Mouse (Mus musculus) hindbrain, embryonic 16.5 days (tissue): ENCODE results near the gene Map1b. TPM values are rescaled to one million over a fixed set of nuclear protein-coding genes. Genes with fewer than 3 reads are reported as not detected.

Experiments used
- ATAC-seq: fragments of 200-750 bp; cut with Nextera tagmentation; 2 replicates; pipeline ENCODE4 v1.8.0; 2017; ENCODE audit warnings: moderate TSS enrichment, moderate library complexity
- H3K27ac ChIP-seq: fragments of 300-500 bp; sonication (generic); 2 replicates; pipeline ENCODE4 v1.5.1; 2014; ENCODE audit warnings: low read depth, mild to moderate bottlenecking, control low read depth, low read length, moderate library complexity
- H3K27me3 ChIP-seq: fragments of 300-500 bp; sonication (generic); replicated peaks from 2 replicates; pipeline ENCODE4 v1.6.1; 2014; ENCODE audit warnings: low read length; ENCODE audit not compliant: control insufficient read depth, insufficient read depth
- H3K36me3 ChIP-seq: fragments of 300-500 bp; sonication (generic); 2 replicates; pipeline ENCODE4 v1.6.1; 2014; ENCODE audit warnings: mild to moderate bottlenecking, low read length, moderate library complexity, mixed read lengths; ENCODE audit not compliant: control insufficient read depth, insufficient read depth
- H3K4me1 ChIP-seq: fragments of 300-500 bp; sonication (generic); 2 replicates; pipeline ENCODE4 v1.6.1; 2014; ENCODE audit warnings: low read depth, low read length; ENCODE audit not compliant: control insufficient read depth, insufficient read depth
- H3K4me2 ChIP-seq: fragments of 300-500 bp; sonication (generic); 2 replicates; pipeline ENCODE4 v1.6.1; 2014; ENCODE audit warnings: mild to moderate bottlenecking, low read length, control low read depth, moderate library complexity
- H3K4me3 ChIP-seq: fragments of 300-500 bp; sonication (generic); 2 replicates; pipeline ENCODE4 v1.5.1; 2014; ENCODE audit warnings: mild to moderate bottlenecking, low read length, control low read depth, moderate library complexity
- H3K9ac ChIP-seq: fragments of 300-500 bp; sonication (generic); 2 replicates; pipeline ENCODE4 v1.6.1; 2014; ENCODE audit warnings: low read depth, mild to moderate bottlenecking, control low read depth, low read length, moderate library complexity
- H3K9me3 ChIP-seq: fragments of 300-500 bp; sonication (generic); 2 replicates; pipeline ENCODE4 v1.6.1; 2014; ENCODE audit warnings: mild to moderate bottlenecking, low read length, moderate library complexity; ENCODE audit not compliant: control insufficient read depth
- WGBS: fragments of 180-500 bp; shearing (Covaris S2); extraction: QIAGEN DNeasy Blood & Tissue Kit; methylation state at CpG from one replicate; pipeline ENCODE4 v1.1.7; 2014; 5-methylcytosine and 5-hydroxymethylcytosine counted together
- polyA plus RNA-seq: library from polyadenylated mRNA; unstranded; fragments of >200 nt; fragmentation: Nextera tagmentation; extraction: Ambion mirVana; gene quantifications from 2 replicates; pipeline ENCODE4 v1.2.1, GENCODE M21; 2015

Gene Map1b
- polyA plus RNA-seq, 1 experiment from 2014 or later, result 2,195 TPM

DNA sequence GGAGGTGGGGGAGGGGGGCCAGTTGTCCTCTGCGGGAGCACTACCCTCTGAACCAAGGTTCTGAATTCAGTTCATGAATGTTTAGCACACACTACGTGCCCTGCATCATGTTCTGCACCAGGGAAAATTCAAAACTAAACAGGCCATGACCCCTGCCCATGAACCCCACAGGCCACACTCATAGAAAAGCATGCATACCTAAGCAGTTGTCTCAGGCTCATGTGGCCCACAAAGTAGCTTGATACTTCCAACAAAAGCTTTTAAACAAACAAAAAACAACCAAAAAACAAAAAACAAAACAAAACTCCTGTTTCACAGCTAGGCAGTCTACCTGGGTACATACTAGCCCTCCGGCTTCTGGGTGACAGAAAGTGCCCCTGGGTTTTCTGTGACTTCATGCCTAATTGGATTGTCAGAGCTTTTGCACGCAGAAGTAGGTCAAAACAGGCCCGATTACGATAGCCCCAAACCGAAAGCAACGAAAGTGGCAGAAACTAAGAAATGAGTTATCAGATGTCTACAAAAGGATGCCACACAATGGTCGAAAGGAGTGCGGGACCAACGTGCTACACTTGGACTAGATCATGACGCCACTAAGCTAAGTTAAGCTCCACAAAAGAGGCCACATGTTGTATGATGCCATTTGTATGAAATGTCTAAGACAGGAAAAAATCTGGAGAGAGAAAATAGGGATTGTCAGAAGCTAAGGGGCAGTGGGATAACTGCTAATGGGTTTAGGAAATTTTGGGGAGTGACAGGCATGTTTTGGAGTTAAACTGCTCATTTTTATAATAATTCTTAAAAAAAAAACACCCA is 73.7 kb downstream of the Map1b start:
- Histone ChIP-seq H3K4me3 (no peak overlapping the region), H3K4me2 (no peak overlapping the region; the same call in 1 of the 2 replicates), H3K36me3 (peaks cover 23% of the 10 kb centered on the region), H3K4me1 (peaks cover 51% of the 10 kb centered on the region), H3K9ac (no peak overlapping the region), H3K9me3 (no peaks in the 10 kb centered on the region), H3K27me3 (no peaks in the 10 kb centered on the region), H3K27ac (no peak overlapping the region)
- WGBS, result 21% methylated on average over 12 of the region's 12 CpGs
- ATAC-seq, result no peak

DNA sequence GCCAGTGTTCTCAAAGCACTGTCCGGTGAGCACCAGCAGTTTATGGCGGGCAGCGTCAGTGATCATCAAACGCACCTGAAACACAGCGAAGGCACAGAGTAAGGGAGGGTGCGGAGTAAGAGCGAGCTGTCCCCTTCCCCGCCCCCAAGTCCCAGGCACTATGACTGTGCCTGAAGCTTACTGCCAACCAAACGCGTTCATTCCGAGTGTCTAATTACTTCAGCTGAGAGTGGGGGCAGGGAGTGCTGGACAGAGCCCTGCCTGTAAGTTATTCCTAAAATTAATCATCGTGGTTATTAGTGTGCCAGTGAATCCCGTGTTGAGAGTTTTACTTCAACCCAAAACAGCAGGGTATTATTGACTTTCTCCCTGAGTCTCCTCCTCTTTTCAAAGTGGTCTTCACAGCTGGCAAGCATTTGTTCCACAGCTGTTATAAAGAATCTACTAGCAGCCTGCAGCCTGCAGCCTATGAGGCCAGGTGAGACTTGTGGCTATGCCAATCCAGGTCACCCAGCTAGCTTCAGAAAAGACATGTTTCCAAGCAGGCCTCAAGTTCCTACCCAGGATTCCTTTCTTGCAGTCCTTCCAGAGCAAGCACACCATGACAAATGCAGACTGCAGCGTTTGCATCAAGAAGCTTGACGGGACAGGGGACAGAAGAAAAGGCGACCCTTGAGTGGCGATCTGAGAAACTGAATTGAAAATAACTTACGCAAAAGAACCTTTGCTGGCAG is 74.5 kb downstream of the Map1b start:
- Histone ChIP-seq H3K9ac (no peak overlapping the region), H3K27me3 (no peaks in the 10 kb centered on the region), H3K36me3 (peaks cover 26% of the 10 kb centered on the region), H3K27ac (no peak overlapping the region), H3K9me3 (no peaks in the 10 kb centered on the region), H3K4me3 (no peak overlapping the region), H3K4me1 (peaks cover 43% of the 10 kb centered on the region), H3K4me2 (no peak overlapping the region)
- WGBS, result 33% methylated on average over 18 of the region's 18 CpGs
- ATAC-seq, result no peak

DNA sequence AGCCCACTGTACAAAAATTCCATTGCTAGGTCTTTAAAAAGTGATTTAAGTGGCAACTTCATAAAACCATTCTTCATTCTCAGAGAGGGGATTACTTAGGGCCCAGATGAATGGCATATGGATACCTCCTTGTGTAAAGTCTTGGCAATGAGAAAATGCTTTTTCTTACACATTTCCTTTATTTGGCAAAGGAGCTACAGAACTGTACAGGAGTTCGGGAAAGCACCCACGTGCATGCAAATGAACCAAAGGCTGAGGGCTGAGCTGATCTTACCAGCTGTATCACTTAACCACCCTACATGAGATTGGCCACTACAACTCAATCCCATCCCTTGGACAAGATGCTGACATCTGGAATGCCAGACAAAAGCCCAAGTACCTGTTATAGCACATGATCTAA is 76.1 kb downstream of the Map1b start:
- Histone ChIP-seq H3K9me3 (no peaks in the 10 kb centered on the region), H3K9ac (no peak overlapping the region), H3K27ac (no peak overlapping the region), H3K36me3 (peaks cover 31% of the 10 kb centered on the region), H3K4me3 (no peak overlapping the region), H3K4me1 (peaks cover 33% of the 10 kb centered on the region), H3K27me3 (no peaks in the 10 kb centered on the region), H3K4me2 (no peak overlapping the region)
- WGBS, result 88% methylated on average over 2 of the region's 2 CpGs
- ATAC-seq, result no peak

DNA sequence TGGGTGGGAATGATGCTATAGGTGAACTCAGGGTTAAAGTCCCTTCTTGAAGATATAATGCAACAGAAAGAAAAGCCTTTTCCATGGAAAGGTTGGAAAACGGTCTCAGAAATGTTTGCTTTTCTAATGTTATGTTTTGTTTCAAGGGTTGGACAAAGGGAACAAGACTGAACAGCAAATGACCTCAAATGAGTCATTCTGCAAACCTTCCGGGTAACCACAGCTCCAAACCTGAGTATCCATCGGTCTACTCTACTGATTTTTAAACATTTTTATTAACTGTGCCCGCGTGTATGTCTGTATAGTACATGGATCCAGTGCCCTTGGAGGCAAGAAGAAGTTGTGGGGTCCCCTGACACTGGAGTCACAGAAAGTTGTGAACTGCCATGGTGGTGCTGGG is 77.0 kb downstream of the Map1b start:
- Histone ChIP-seq H3K4me3 (no peak overlapping the region), H3K36me3 (peaks cover 38% of the 10 kb centered on the region), H3K9me3 (no peaks in the 10 kb centered on the region), H3K4me1 (peaks cover 25% of the 10 kb centered on the region), H3K4me2 (no peak overlapping the region), H3K9ac (no peak overlapping the region), H3K27me3 (no peaks in the 10 kb centered on the region), H3K27ac (no peak overlapping the region)
- WGBS, result 92% methylated on average over 5 of the region's 5 CpGs
- no peak for ATAC-seq

DNA sequence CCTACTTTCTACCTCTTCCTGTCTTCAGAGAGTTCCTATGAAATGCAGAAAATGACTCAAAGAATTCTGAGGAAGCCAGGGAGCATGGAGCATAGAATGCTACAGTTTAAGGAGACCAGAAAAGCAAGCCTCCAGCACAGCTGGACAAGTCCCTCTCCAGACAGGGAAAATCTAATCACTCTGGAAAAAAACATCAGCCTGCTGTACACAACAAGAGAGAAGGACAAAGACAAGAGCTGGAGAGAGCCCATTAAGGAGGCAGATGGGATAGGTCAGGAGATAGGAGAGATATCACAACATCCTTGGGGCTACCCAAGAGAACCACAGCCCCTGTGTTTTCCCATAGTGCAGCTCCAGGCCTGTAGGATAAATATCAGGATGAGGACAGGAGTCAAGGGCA is 79.3 kb downstream of the Map1b start:
- Histone ChIP-seq H3K9ac (no peak overlapping the region), H3K4me1 (peaks cover 3% of the 10 kb centered on the region), H3K4me3 (no peak overlapping the region), H3K36me3 (peaks cover 57% of the 10 kb centered on the region), H3K27me3 (no peaks in the 10 kb centered on the region), H3K4me2 (no peak overlapping the region), H3K27ac (no peak overlapping the region), H3K9me3 (no peaks in the 10 kb centered on the region)
- no peak for ATAC-seq

DNA sequence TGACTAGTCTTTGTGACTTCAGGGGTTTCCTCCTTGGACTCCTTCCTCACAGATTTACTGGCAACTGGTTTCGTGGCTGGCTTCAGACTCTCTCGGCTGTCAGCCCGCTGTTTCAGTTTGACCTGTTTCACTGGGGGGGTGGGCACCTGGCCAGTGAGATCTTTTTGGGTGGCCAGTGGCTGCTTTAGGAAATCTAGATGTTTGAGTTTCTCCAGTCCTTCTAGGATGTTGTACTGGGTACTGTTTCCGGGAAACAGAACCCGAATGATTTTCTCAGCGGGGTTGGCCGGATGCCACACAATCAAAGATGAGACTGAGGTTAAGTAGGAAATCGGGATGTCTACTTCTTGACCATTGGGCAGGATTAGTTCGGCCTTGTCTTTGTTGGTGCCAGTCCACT is 81.8 kb downstream of the Map1b start:
- H3K9ac ChIP-seq, result no peak overlapping the region
- H3K4me1 ChIP-seq, result no peaks in the 10 kb centered on the region
- no peaks in the 10 kb centered on the region for H3K27me3 ChIP-seq
- peaks cover 60% of the 10 kb centered on the region for H3K36me3 ChIP-seq
- 88% methylated on average over 9 of the region's 9 CpGs for WGBS
- H3K27ac ChIP-seq, result no peak overlapping the region
- no peaks in the 10 kb centered on the region for H3K9me3 ChIP-seq
- no peak for ATAC-seq
- no peak overlapping the region for H3K4me2 ChIP-seq
- no peak overlapping the region for H3K4me3 ChIP-seq

DNA sequence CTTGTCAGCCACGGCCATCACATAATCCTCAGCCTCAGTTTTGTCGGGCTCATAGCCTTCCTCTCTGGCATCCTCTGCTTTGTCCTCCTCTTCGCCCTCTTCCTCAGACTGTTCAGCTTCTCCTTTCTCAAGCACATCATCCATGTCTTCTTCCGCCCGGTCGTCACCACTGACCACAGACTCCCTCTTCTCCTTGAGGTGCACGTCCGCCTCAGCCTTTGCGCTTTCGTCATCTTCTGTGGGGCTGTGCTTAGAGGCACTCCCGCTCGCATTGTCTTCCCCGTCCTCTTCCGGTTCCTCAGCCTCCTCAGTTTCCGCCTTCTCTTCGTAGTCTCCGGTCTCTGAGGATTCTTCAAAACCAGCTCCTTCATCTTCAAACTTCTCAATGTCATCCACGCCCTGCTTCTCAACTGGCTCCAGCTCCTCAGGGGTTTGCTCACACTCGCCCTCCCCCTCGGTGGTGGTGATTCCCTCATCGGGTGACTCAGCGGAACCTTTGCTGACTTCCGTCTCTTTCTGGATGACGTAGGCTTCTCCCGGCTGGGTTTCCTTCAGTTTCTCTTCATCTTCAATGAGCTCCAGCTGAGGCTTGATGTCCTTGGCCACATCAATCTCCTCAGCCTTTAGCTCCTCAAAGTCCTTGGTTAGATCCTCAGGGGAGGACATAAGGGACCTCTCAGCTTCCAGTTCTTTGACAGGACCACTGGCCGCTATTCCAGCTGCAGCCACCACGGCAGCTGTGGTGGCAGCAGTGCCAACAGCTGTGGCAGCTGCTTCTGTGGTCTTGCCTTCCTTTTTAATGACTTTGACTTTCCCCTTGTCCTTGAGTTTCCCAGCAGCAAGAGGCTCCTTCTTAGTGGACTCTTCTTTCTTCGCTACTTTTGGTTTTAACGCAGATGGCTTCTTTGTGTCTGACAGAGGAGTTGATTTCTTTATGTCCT is 83.0 kb downstream of the Map1b start:
- Histone ChIP-seq H3K27ac (no peak overlapping the region), H3K9me3 (no peaks in the 10 kb centered on the region), H3K4me3 (no peak overlapping the region), H3K36me3 (peaks cover 69% of the 10 kb centered on the region), H3K4me2 (no peak overlapping the region), H3K4me1 (no peaks in the 10 kb centered on the region), H3K9ac (no peak overlapping the region), H3K27me3 (no peaks in the 10 kb centered on the region)
- no peak for ATAC-seq
- WGBS, result 91% methylated on average over 29 of the region's 29 CpGs

DNA sequence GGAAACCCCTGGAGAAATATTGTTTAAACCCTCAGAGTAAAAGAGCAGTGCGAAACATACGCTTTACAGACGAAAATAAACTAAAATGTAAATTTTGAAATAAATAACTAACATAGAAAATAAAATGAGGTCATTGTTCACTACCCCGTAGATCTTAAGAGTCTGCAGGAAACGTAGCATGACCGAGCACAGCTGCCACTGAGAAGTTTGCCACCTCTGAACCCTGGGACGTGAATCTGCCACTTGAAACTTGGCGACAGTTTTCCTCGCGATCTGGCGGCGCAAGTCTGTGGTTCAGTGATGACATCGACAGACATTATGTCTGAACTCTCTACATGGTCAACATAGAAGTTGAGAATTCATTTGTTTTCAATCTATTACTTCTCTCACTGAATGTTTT is 92.8 kb downstream of the Map1b start:
- H3K9me3 ChIP-seq, result no peaks in the 10 kb centered on the region
- H3K4me2 ChIP-seq, result no peak overlapping the region
- no peak overlapping the region for H3K27ac ChIP-seq
- 75% methylated on average over 13 of the region's 13 CpGs for WGBS
- no peak overlapping the region for H3K4me3 ChIP-seq
- H3K9ac ChIP-seq, result no peak overlapping the region
- H3K27me3 ChIP-seq, result no peaks in the 10 kb centered on the region
- H3K4me1 ChIP-seq, result no peaks in the 10 kb centered on the region
- peaks cover 51% of the 10 kb centered on the region for H3K36me3 ChIP-seq
- ATAC-seq, result no peak

DNA sequence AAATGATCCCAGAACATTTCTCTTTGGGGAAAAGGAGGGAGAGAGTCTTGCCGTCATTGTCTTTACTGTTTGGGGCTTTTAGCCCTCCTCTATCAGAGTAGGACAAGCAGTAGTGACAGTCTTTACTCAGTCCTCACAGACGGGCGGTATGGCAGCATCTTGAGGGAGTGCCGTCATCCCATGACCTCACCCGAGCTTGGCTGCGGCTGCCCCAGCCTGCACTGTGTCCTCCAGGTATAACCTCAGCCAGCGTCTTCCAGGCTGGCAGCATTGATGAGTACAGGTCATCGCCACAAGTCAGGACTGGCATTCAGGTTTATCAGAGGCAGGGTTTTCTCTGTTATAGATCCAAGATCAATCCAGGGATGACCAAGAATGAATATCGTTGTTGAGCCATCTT is 99.7 kb downstream of the Map1b start:
- Histone ChIP-seq H3K27me3 (no peaks in the 10 kb centered on the region), H3K9ac (no peak overlapping the region), H3K4me1 (peaks cover 13% of the 10 kb centered on the region; the same call in 1 of the 2 replicates), H3K4me3 (no peak overlapping the region), H3K27ac (no peak overlapping the region), H3K4me2 (no peak overlapping the region), H3K36me3 (0 out of 2 replicates have a peak, but pooled peaks cover 4% of the 10 kb centered on the region), H3K9me3 (no peaks in the 10 kb centered on the region)
- 77% methylated on average over 9 of the region's 9 CpGs for WGBS
- no peak for ATAC-seq
